Comparison of ENCODE assay signal across 14 mouse cellular contexts in genomic region chr10:14041606-14042005, GRCm38 (mm10).
"Had no signal": no experiment of that assay in that cellular context is flagged by ENCODE, and none has a peak within 500 bp of the region (broad histone marks: within the 10 kb centered on the region; RNA-seq: fewer than 3 reads in every experiment).

No protein-coding gene starts in this region.

- DNase-seq: kidney, postnatal 25 days; lung, adult 2 months; lung, postnatal 36 days; midbrain, embryonic 14.5 days; retina, postnatal 1 day; right cerebral cortex, postnatal 4 days; thymus, postnatal 36 days had no signal

- H3K4me1 ChIP-seq: liver, embryonic 15.5 days; stomach, embryonic 15.5 days had no signal

- H3K36me3 ChIP-seq: limb, embryonic 12.5 days; liver, embryonic 15.5 days; neural tube, embryonic 13.5 days; stomach, embryonic 15.5 days had no signal

- H3K4me3 ChIP-seq: left cerebral cortex, adult 2 months; limb, embryonic 12.5 days; liver, embryonic 15.5 days; neural tube, embryonic 13.5 days; stomach, embryonic 15.5 days had no signal

- H3K9ac ChIP-seq: limb, embryonic 12.5 days; liver, embryonic 15.5 days; neural tube, embryonic 13.5 days; stomach, embryonic 15.5 days had no signal

- H3K9me3 ChIP-seq: limb, embryonic 12.5 days; liver, embryonic 15.5 days; neural tube, embryonic 13.5 days; stomach, embryonic 15.5 days had no signal

- H3K27me3 ChIP-seq: liver, embryonic 15.5 days; neural tube, embryonic 13.5 days; stomach, embryonic 15.5 days had no signal

- ATAC-seq: lung, postnatal 0 days had no signal

- H3K27ac ChIP-seq: left cerebral cortex, adult 2 months; liver, embryonic 15.5 days; neural tube, embryonic 13.5 days; stomach, embryonic 15.5 days had no signal

- H3K4me2 ChIP-seq: limb, embryonic 12.5 days; liver, embryonic 11.5 days; liver, embryonic 15.5 days; neural tube, embryonic 13.5 days; stomach, embryonic 15.5 days had no signal
